ENCODE assay signal across 24 mouse cellular contexts in genomic region chr2:84640833-84641232, GRCm38 (mm10). TPM values are rescaled to one million over a fixed set of nuclear protein-coding genes. Genes with fewer than 3 reads are reported as not detected.
DNase-seq lines count a peak whose midpoint lies in the region; ATAC-seq and TF ChIP-seq lines count a peak whose summit lies in the region.
"Had no signal": no experiment of that assay in that cellular context is flagged by ENCODE, and none has a peak within 500 bp of the region (broad histone marks: within the 10 kb centered on the region; RNA-seq: fewer than 3 reads in every experiment).

No protein-coding gene starts in this region.

- TF ChIP-seq CTCF in heart, adult 2 months (IDR thresholded peaks at IDR 0.05) = no peak

- no peaks in the 10 kb centered on the region for H3K9me3 ChIP-seq in limb, embryonic 13.5 days
- H3K9me3 ChIP-seq in limb, embryonic 10.5 days (replicated peaks) = no peaks in the 10 kb centered on the region
- H3K9me3 ChIP-seq: embryonic facial prominence, embryonic 15.5 days; forebrain, embryonic 10.5 days; hindbrain, embryonic 13.5 days had no signal

- H3K4me3 ChIP-seq in heart, adult 2 months = no peak overlapping the region
- H3K4me3 ChIP-seq in limb, embryonic 13.5 days = no peak overlapping the region
- H3K4me3 ChIP-seq in limb, embryonic 10.5 days = no peak overlapping the region
- H3K4me3 ChIP-seq: embryonic facial prominence, embryonic 15.5 days; erythroblast, embryonic 14.5 days; forebrain, embryonic 10.5 days; hindbrain, embryonic 13.5 days had no signal

- H3K27me3 ChIP-seq in heart, adult 2 months (ENCODE audit: control insufficient read depth, insufficient read depth, low read length) = no peaks in the 10 kb centered on the region
- H3K27me3 ChIP-seq in limb, embryonic 13.5 days = no peaks in the 10 kb centered on the region
- no peaks in the 10 kb centered on the region for H3K27me3 ChIP-seq in limb, embryonic 10.5 days (ENCODE audit: low read depth, poor library complexity, severe bottlenecking)
- H3K27me3 ChIP-seq: CH12.LX; embryonic facial prominence, embryonic 15.5 days; hindbrain, embryonic 13.5 days; Patski had no signal

- intact Hi-C loops in heart, adult 2 months (cut with DNase I) = no loop called here

- no peak overlapping the region for H3K9ac ChIP-seq in heart, adult 2 months (ENCODE audit: low read depth, low read length)
- H3K9ac ChIP-seq in limb, embryonic 13.5 days = no peak overlapping the region
- H3K9ac ChIP-seq: embryonic facial prominence, embryonic 15.5 days; hindbrain, embryonic 13.5 days had no signal

- TF ChIP-seq POLR2A in heart, adult 2 months (IDR thresholded peaks at IDR 0.05; ENCODE audit: insufficient read depth, low read depth, low read length) = no peak

- DNase-seq in heart, adult 2 months = no peak
- no peak for DNase-seq in heart, adult 18-20 months
- DNase-seq in limb, embryonic 10.5 days (ENCODE audit: low spot score) = no peak
- no peak for DNase-seq in right cerebral cortex, postnatal 14 days
- DNase-seq: adrenal gland, adult 2 months; adrenal gland, postnatal 25 days; cerebellum, adult 18-20 months; cerebellum, adult 9-11 months; cerebellum, postnatal 36 days; gastrocnemius, postnatal 10 days; heart, postnatal 10 days had no signal

- no peak overlapping the region for H3K4me2 ChIP-seq in limb, embryonic 13.5 days (replicated peaks)
- H3K4me2 ChIP-seq: embryonic facial prominence, embryonic 15.5 days; hindbrain, embryonic 13.5 days had no signal

- H3K4me1 ChIP-seq in heart, adult 2 months (ENCODE audit: control insufficient read depth, insufficient read depth, low read length) = peaks cover 44% of the 10 kb centered on the region
- H3K4me1 ChIP-seq in limb, embryonic 13.5 days = peaks cover 44% of the 10 kb centered on the region
- H3K4me1 ChIP-seq in limb, embryonic 10.5 days = peaks cover 28% of the 10 kb centered on the region

- H3K79me2 ChIP-seq in heart, adult 2 months (replicated peaks; ENCODE audit: control insufficient read depth, insufficient read depth, low read length) = peaks cover 11% of the 10 kb centered on the region

- ATAC-seq in limb, embryonic 13.5 days (ENCODE audit: low FRiP score, low read depth) = 0 out of 2 replicates have a peak, but pooled peaks have one; percentile 36
- 0 out of 2 replicates have a peak, but pooled peaks have one; percentile 16 for ATAC-seq in megakaryocyte-erythroid progenitor cell, adult 5-6 weeks (replicated peaks; ENCODE audit: low FRiP score, low TSS enrichment, poor library complexity, severe bottlenecking)
- ATAC-seq: forebrain, embryonic 14.5 days; hindbrain, postnatal 0 days; Patski had no signal

- peak overlapping the region; percentile 87 for H3K27ac ChIP-seq in heart, adult 2 months
- no peak overlapping the region for H3K27ac ChIP-seq in limb, embryonic 13.5 days
- no peak overlapping the region for H3K27ac ChIP-seq in limb, embryonic 10.5 days
- H3K27ac ChIP-seq: embryonic facial prominence, embryonic 15.5 days; forebrain, embryonic 10.5 days; hindbrain, embryonic 13.5 days; hindbrain, postnatal 0 days had no signal

- no peak for TF ChIP-seq EP300 in heart, adult 2 months (IDR thresholded peaks at IDR 0.05; ENCODE audit: insufficient read depth, low read depth, low read length)

- peaks cover 88% of the 10 kb centered on the region for H3K36me3 ChIP-seq in heart, adult 2 months (ENCODE audit: control insufficient read depth, insufficient read depth, low read length)
- H3K36me3 ChIP-seq in limb, embryonic 13.5 days = no peaks in the 10 kb centered on the region
- H3K36me3 ChIP-seq in limb, embryonic 10.5 days = peaks cover 11% of the 10 kb centered on the region
- H3K36me3 ChIP-seq: embryonic facial prominence, embryonic 15.5 days; hindbrain, embryonic 13.5 days had no signal

RNA-seq across cellular contexts. Expression of gene Ctnnd1, which starts 9.7 kb away (rescaled TPM):
- total RNA-seq in heart, adult 2 months (2021) = 10 to 100 TPM; 53.4 to 61.4 TPM
- 26.5 and 54.5 TPM in 2 replicates for polyA plus RNA-seq in heart, adult 2 months (2012; rRNA removed)
- 10 to 100 TPM; 53.6 to 63.9 TPM for total RNA-seq in heart, adult 18-20 months (2021)
- polyA plus RNA-seq in limb, embryonic 13.5 days (2015; fragmentation: Nextera tagmentation; extraction: Ambion mirVana) = 42.7 and 45.7 TPM in 2 replicates
- polyA plus RNA-seq in limb, embryonic 10.5 days (2016; fragmentation: Nextera tagmentation; extraction: Ambion mirVana) = 38.2 and 40.0 TPM in 2 replicates
- 24.2 and 27.2 TPM in 2 replicates for total RNA-seq in megakaryocyte-erythroid progenitor cell, adult 5-6 weeks (2014; fragmentation: Nextera tagmentation)
- 14.9 and 20.1 TPM in 2 replicates for total RNA-seq in megakaryocyte-erythroid progenitor cell, adult 5-6 weeks (2017)

RNA-seq across cellular contexts. Expression of gene Btbd18, which starts 18.0 kb away (rescaled TPM):
- not detected for total RNA-seq in heart, adult 2 months (2021)
- polyA plus RNA-seq in heart, adult 2 months (2012; rRNA removed) = not detected in 2 replicates
- total RNA-seq in heart, adult 18-20 months (2021) = not detected
- polyA plus RNA-seq in limb, embryonic 13.5 days (2015; fragmentation: Nextera tagmentation; extraction: Ambion mirVana) = 0.22 and 0.45 TPM in 2 replicates
- polyA plus RNA-seq in limb, embryonic 10.5 days (2016; fragmentation: Nextera tagmentation; extraction: Ambion mirVana) = 0.20 and 0.58 TPM in 2 replicates
- total RNA-seq in megakaryocyte-erythroid progenitor cell, adult 5-6 weeks (2014; fragmentation: Nextera tagmentation) = not detected in 2 replicates
- not detected in 2 replicates for total RNA-seq in megakaryocyte-erythroid progenitor cell, adult 5-6 weeks (2017)
- total RNA-seq: heart, postnatal 10 days; hematopoietic stem cell, adult 5-6 weeks; hindbrain, postnatal 0 days had no signal
- polyA plus RNA-seq: erythroblast, embryonic 14.5 days; gonadal fat pad, adult 2 months had no signal

RNA-seq across cellular contexts. Expression of gene Selenoh, which starts 29.7 kb away (rescaled TPM):
- total RNA-seq in heart, adult 2 months (2021) = 10 to 100 TPM; 21.8 to 28.0 TPM
- 18.0 and 19.6 TPM in 2 replicates for polyA plus RNA-seq in heart, adult 2 months (2012; rRNA removed)
- total RNA-seq in heart, adult 18-20 months (2021) = 10 to 100 TPM; 22.7 to 29.2 TPM
- 310 and 320 TPM in 2 replicates for polyA plus RNA-seq in limb, embryonic 13.5 days (2015; fragmentation: Nextera tagmentation; extraction: Ambion mirVana)
- 507 and 566 TPM in 2 replicates for polyA plus RNA-seq in limb, embryonic 10.5 days (2016; fragmentation: Nextera tagmentation; extraction: Ambion mirVana)
- total RNA-seq in megakaryocyte-erythroid progenitor cell, adult 5-6 weeks (2014; fragmentation: Nextera tagmentation) = 164 and 169 TPM in 2 replicates
- total RNA-seq in megakaryocyte-erythroid progenitor cell, adult 5-6 weeks (2017) = 70.6 and 79.2 TPM in 2 replicates

RNA-seq across cellular contexts. Expression of gene Gm28635, which starts 37.0 kb away (rescaled TPM):
- total RNA-seq in heart, adult 2 months (2021) = 1 to 10 TPM; 5.8 to 5.9 TPM
- not detected in 2 replicates for polyA plus RNA-seq in heart, adult 2 months (2012; rRNA removed)
- total RNA-seq in heart, adult 18-20 months (2021) = 10 to 100 TPM in 1 of 2 experiments, 1 to 10 TPM in 1; 5.4 to 10.0 TPM
- polyA plus RNA-seq in limb, embryonic 13.5 days (2015; fragmentation: Nextera tagmentation; extraction: Ambion mirVana) = not detected in 2 replicates
- not detected in 2 replicates for polyA plus RNA-seq in limb, embryonic 10.5 days (2016; fragmentation: Nextera tagmentation; extraction: Ambion mirVana)
- 0.82 TPM in 1 of 2 replicates, not detected in the other for total RNA-seq in megakaryocyte-erythroid progenitor cell, adult 5-6 weeks (2014; fragmentation: Nextera tagmentation)
- total RNA-seq in megakaryocyte-erythroid progenitor cell, adult 5-6 weeks (2017) = not detected in 2 replicates
- total RNA-seq: adrenal gland, adult 2 months; adrenal gland, postnatal 25 days; CH12.LX; gastrocnemius, postnatal 10 days; hematopoietic stem cell, adult 5-6 weeks; hindbrain, postnatal 0 days had no signal
- polyA plus RNA-seq: adrenal gland, adult 2 months; embryonic facial prominence, embryonic 15.5 days; erythroblast, embryonic 14.5 days; forebrain, embryonic 10.5 days; forebrain, embryonic 14.5 days; gonadal fat pad, adult 2 months; hindbrain, embryonic 13.5 days; hindbrain, postnatal 0 days; intestine, embryonic 14.5 days; Patski had no signal

RNA-seq across cellular contexts. Expression of gene Med19, which starts 37.4 kb away (rescaled TPM):
- total RNA-seq in heart, adult 2 months (2021) = 10 to 100 TPM; 11.5 to 14.2 TPM
- 6.8 and 10.4 TPM in 2 replicates for polyA plus RNA-seq in heart, adult 2 months (2012; rRNA removed)
- 10 to 100 TPM; 14.7 to 15.2 TPM for total RNA-seq in heart, adult 18-20 months (2021)
- polyA plus RNA-seq in limb, embryonic 13.5 days (2015; fragmentation: Nextera tagmentation; extraction: Ambion mirVana) = 32.2 and 34.5 TPM in 2 replicates
- 41.1 and 43.4 TPM in 2 replicates for polyA plus RNA-seq in limb, embryonic 10.5 days (2016; fragmentation: Nextera tagmentation; extraction: Ambion mirVana)
- total RNA-seq in megakaryocyte-erythroid progenitor cell, adult 5-6 weeks (2014; fragmentation: Nextera tagmentation) = 29.3 and 38.1 TPM in 2 replicates
- 26.8 and 30.1 TPM in 2 replicates for total RNA-seq in megakaryocyte-erythroid progenitor cell, adult 5-6 weeks (2017)
